Mouse (Mus musculus) heart, postnatal 0 days (tissue): ENCODE data around the gene 1700092M07Rik.

Experiments used
- CTCF ChIP-seq: IDR thresholded peaks from 2 replicates; pipeline ENCODE4 v1.5.1; 2016; ENCODE audit warnings: antibody characterized with exemption, control low read depth, low read depth
- EP300 ChIP-seq: IDR thresholded peaks from 2 replicates; pipeline ENCODE4 v1.6.1; 2016; ENCODE audit warnings: antibody characterized with exemption, low read depth

GRCm38 (mm10) chr19:8790171-8790570 lies 49.7 kb downstream of the 1700092M07Rik start:
- TF ChIP-seq CTCF: no peak
- no peak for TF ChIP-seq EP300
